Comparison of ENCODE assay signal across 15 mouse cellular contexts in genomic region chr4:131587536-131587935, GRCm38 (mm10).
A peak's percentile ranks its signal among the peaks of the same experiment; 100 is the strongest.
DNase-seq lines count a peak whose midpoint lies in the region; ATAC-seq and TF ChIP-seq lines count a peak whose summit lies in the region.
"Had no signal": no experiment of that assay in that cellular context is flagged by ENCODE, and none has a peak within 500 bp of the region (broad histone marks: within the 10 kb centered on the region; RNA-seq: fewer than 3 reads in every experiment).

No protein-coding gene starts in this region.

- no peaks in the 10 kb centered on the region for H3K4me1 ChIP-seq in lung, embryonic 14.5 days (ENCODE audit: insufficient read depth)
- H3K4me1 ChIP-seq in lung, postnatal 0 days (ENCODE audit: insufficient read depth, low read depth, low read length): no peaks in the 10 kb centered on the region
- no peaks in the 10 kb centered on the region for H3K4me1 ChIP-seq in stomach, postnatal 0 days (replicated peaks; ENCODE audit: control insufficient read depth, insufficient read depth)
- H3K4me1 ChIP-seq: hindbrain, embryonic 15.5 days; limb, embryonic 15.5 days; stomach, embryonic 15.5 days had no signal

- H3K36me3 ChIP-seq in lung, embryonic 14.5 days (ENCODE audit: insufficient read depth): no peaks in the 10 kb centered on the region
- no peaks in the 10 kb centered on the region for H3K36me3 ChIP-seq in lung, postnatal 0 days (ENCODE audit: insufficient read depth, low read length)
- H3K36me3 ChIP-seq in stomach, postnatal 0 days (ENCODE audit: control insufficient read depth, insufficient read depth, low read length): no peaks in the 10 kb centered on the region
- H3K36me3 ChIP-seq: hindbrain, embryonic 15.5 days; limb, embryonic 15.5 days; stomach, embryonic 15.5 days had no signal

- H3K4me3 ChIP-seq in lung, embryonic 14.5 days (ENCODE audit: low read depth, low read length): no peak overlapping the region
- H3K4me3 ChIP-seq in lung, postnatal 0 days (ENCODE audit: low read depth, low read length): no peak overlapping the region
- no peak overlapping the region for H3K4me3 ChIP-seq in stomach, postnatal 0 days (ENCODE audit: low read depth, low read length)
- H3K4me3 ChIP-seq: heart, adult 2 months; hindbrain, embryonic 15.5 days; limb, embryonic 15.5 days; stomach, embryonic 15.5 days had no signal

- H3K9me3 ChIP-seq in lung, embryonic 14.5 days (ENCODE audit: low read depth, low read length): no peaks in the 10 kb centered on the region
- no peaks in the 10 kb centered on the region for H3K9me3 ChIP-seq in lung, postnatal 0 days (ENCODE audit: low read length)
- H3K9me3 ChIP-seq in stomach, postnatal 0 days (ENCODE audit: control insufficient read depth, low read length): no peaks in the 10 kb centered on the region
- H3K9me3 ChIP-seq: hindbrain, embryonic 15.5 days; limb, embryonic 15.5 days; stomach, embryonic 15.5 days had no signal

- no peak overlapping the region for H3K9ac ChIP-seq in lung, embryonic 14.5 days
- H3K9ac ChIP-seq in lung, postnatal 0 days (replicated peaks; ENCODE audit: low read depth): no peak overlapping the region
- no peak overlapping the region for H3K9ac ChIP-seq in stomach, postnatal 0 days (ENCODE audit: low read length)
- H3K9ac ChIP-seq: hindbrain, embryonic 15.5 days; limb, embryonic 15.5 days; stomach, embryonic 15.5 days had no signal

- no peak for TF ChIP-seq CTCF in lung, embryonic 14.5 days (IDR thresholded peaks at IDR 0.05; ENCODE audit: low read depth)
- no peak for TF ChIP-seq CTCF in lung, postnatal 0 days (IDR thresholded peaks at IDR 0.05)
- no peak for TF ChIP-seq CTCF in stomach, postnatal 0 days (IDR thresholded peaks at IDR 0.05; ENCODE audit: low read depth)

- intact Hi-C loops in heart, postnatal 10 days (cut with DNase I): no loop called here

- no peak for ATAC-seq in lung, embryonic 14.5 days (ENCODE audit: insufficient read depth)
- no peak for ATAC-seq in lung, postnatal 0 days
- ATAC-seq in stomach, postnatal 0 days (ENCODE audit: low FRiP score, low TSS enrichment): no peak

- WGBS in lung, embryonic 14.5 days: 53% methylated on average over 7 of the region's 7 CpGs
- 53% methylated on average over 7 of the region's 7 CpGs for WGBS in lung, postnatal 0 days
- WGBS in stomach, postnatal 0 days: 53% methylated on average over 7 of the region's 7 CpGs

- no peak for TF ChIP-seq EP300 in lung, postnatal 0 days (IDR thresholded peaks at IDR 0.05)
- no peak for TF ChIP-seq EP300 in stomach, postnatal 0 days (optimal IDR thresholded peaks at IDR 0.05)

- H3K4me2 ChIP-seq in lung, embryonic 14.5 days: no peak overlapping the region
- no peak overlapping the region for H3K4me2 ChIP-seq in lung, postnatal 0 days (replicated peaks; ENCODE audit: low read depth, low read length)
- H3K4me2 ChIP-seq in stomach, postnatal 0 days (replicated peaks; ENCODE audit: low read depth): no peak overlapping the region
- H3K4me2 ChIP-seq: hindbrain, embryonic 15.5 days; limb, embryonic 15.5 days; stomach, embryonic 15.5 days had no signal

- peak; percentile 2 to 8 for DNase-seq in heart, postnatal 10 days
- no peak for DNase-seq in heart, postnatal 4 days
- DNase-seq in lung, embryonic 14.5 days: peak; percentile 59
- DNase-seq in lung, postnatal 0 days (ENCODE audit: low spot score): no peak
- peak; percentile 38 for DNase-seq in embryo, embryonic 11 days
- DNase-seq in thymus, postnatal 4 days: no peak
- no peak for DNase-seq in stomach, postnatal 0 days (ENCODE audit: low spot score)
- DNase-seq: adrenal gland, adult 2 months; cerebellum, postnatal 25 days; gastrocnemius, postnatal 14 days; heart, adult 2 months; kidney, adult 18-20 months had no signal

- no peaks in the 10 kb centered on the region for H3K27me3 ChIP-seq in lung, embryonic 14.5 days (ENCODE audit: insufficient read depth, low read length)
- H3K27me3 ChIP-seq in lung, postnatal 0 days (replicated peaks; ENCODE audit: insufficient read depth, low read length): no peaks in the 10 kb centered on the region
- no peaks in the 10 kb centered on the region for H3K27me3 ChIP-seq in stomach, postnatal 0 days (ENCODE audit: control insufficient read depth, insufficient read depth, low read length)
- H3K27me3 ChIP-seq: hindbrain, embryonic 15.5 days; limb, embryonic 15.5 days had no signal

- no peak overlapping the region for H3K27ac ChIP-seq in lung, embryonic 14.5 days (ENCODE audit: low read depth)
- no peak overlapping the region for H3K27ac ChIP-seq in lung, postnatal 0 days (ENCODE audit: low read length)
- H3K27ac ChIP-seq in stomach, postnatal 0 days (replicated peaks): no peak overlapping the region
- H3K27ac ChIP-seq: heart, adult 2 months; hindbrain, embryonic 15.5 days; limb, embryonic 15.5 days; stomach, embryonic 15.5 days had no signal

Comparison
In these comparisons a context has a peak if more than half of its experiments do, and no peak if none do; other contexts are left out.
1. DNase-seq: peak in heart, postnatal 10 days (2 of 2), lung, embryonic 14.5 days (single experiment) and embryo, embryonic 11 days (single experiment); none in heart, postnatal 4 days (single experiment), lung, postnatal 0 days (single experiment), thymus, postnatal 4 days (single experiment) and stomach, postnatal 0 days (single experiment).